Mouse (Mus musculus) liver, adult 2 months (tissue): ENCODE data around the gene Snu13. TPM values are rescaled to one million over a fixed set of nuclear protein-coding genes. Genes with fewer than 3 reads are reported as not detected.
A peak's percentile ranks its signal among the peaks of the same experiment; 100 is the strongest.

Experiments
- DNase-seq: peaks from one replicate; pipeline ENCODE4 v3.0.0-alpha.2; 2011; ENCODE audit warnings: low read depth, low spot score; ENCODE audit errors: extremely low read depth
- H3K27ac ChIP-seq: fragments of 200-500 bp; replicated peaks from 2 replicates; pipeline ENCODE4 v1.5.1; 2012; ENCODE audit warnings: low read depth, mild to moderate bottlenecking, control low read depth, inconsistent platforms, low read length; ENCODE audit not compliant: insufficient read depth
- H3K27me3 ChIP-seq: fragments of 200-500 bp; 2 replicates; pipeline ENCODE4 v1.6.1; 2012; ENCODE audit warnings: mild to moderate bottlenecking, moderate library complexity, low read length, inconsistent platforms; ENCODE audit not compliant: control insufficient read depth, insufficient read depth
- H3K36me3 ChIP-seq: fragments of 200-500 bp; 2 replicates; pipeline ENCODE4 v1.6.1; 2012; ENCODE audit warnings: low read length, inconsistent platforms; ENCODE audit not compliant: control insufficient read depth, insufficient read depth
- H3K4me1 ChIP-seq: fragments of 200-500 bp; 2 replicates; pipeline ENCODE4 v1.6.1; 2011; ENCODE audit warnings: low read length; ENCODE audit not compliant: control insufficient read depth, insufficient read depth
- H3K4me3 ChIP-seq: fragments of 200-500 bp; 2 replicates; pipeline ENCODE4 v1.5.1; 2011; ENCODE audit warnings: low read depth, mild to moderate bottlenecking, control low read depth, low read length, moderate library complexity; ENCODE audit not compliant: insufficient read depth
- H3K79me2 ChIP-seq: fragments of 200-500 bp; 2 replicates; pipeline ENCODE4 v1.6.1; 2012; ENCODE audit warnings: inconsistent platforms, mild to moderate bottlenecking, low read length, moderate library complexity; ENCODE audit not compliant: control insufficient read depth, insufficient read depth
- H3K9ac ChIP-seq: fragments of 200-500 bp; 2 replicates; pipeline ENCODE4 v1.6.1; 2012; ENCODE audit warnings: low read depth, mild to moderate bottlenecking, control low read depth, inconsistent platforms, low read length
- CTCF ChIP-seq: fragments of 200-500 bp; IDR thresholded peaks from 2 replicates; pipeline ENCODE4 v1.5.1; 2011; ENCODE audit warnings: low read depth, low read length, control low read depth
- POLR2A ChIP-seq: fragments of 200-500 bp; IDR thresholded peaks from 2 replicates; pipeline ENCODE4 v1.6.1; 2011; ENCODE audit warnings: low read length, control low read depth; ENCODE audit not compliant: insufficient read depth; ENCODE audit errors: extremely low read depth
- WGBS: fragments of 180-500 bp; shearing (Covaris S2); methylation state at CpG from one replicate; pipeline ENCODE4 v1.1.7; 2018; 5-methylcytosine and 5-hydroxymethylcytosine counted together
- polyA plus RNA-seq: library from polyadenylated mRNA; depleted of rRNA; stranded (reverse); fragments of >200 nt; gene quantifications from 2 replicates; pipeline ENCODE4 v1.2.3, GENCODE M21; 2012
- total RNA-seq: library from RNA; depleted of rRNA; stranded (reverse); fragments of >200 nt; gene quantifications from 2 replicates; pipeline ENCODE4 v1.2.3, GENCODE M21; 2014

Gene Snu13
- total and polyA plus RNA-seq, 2 experiments: 23.3 to 25.4 TPM

DNA sequence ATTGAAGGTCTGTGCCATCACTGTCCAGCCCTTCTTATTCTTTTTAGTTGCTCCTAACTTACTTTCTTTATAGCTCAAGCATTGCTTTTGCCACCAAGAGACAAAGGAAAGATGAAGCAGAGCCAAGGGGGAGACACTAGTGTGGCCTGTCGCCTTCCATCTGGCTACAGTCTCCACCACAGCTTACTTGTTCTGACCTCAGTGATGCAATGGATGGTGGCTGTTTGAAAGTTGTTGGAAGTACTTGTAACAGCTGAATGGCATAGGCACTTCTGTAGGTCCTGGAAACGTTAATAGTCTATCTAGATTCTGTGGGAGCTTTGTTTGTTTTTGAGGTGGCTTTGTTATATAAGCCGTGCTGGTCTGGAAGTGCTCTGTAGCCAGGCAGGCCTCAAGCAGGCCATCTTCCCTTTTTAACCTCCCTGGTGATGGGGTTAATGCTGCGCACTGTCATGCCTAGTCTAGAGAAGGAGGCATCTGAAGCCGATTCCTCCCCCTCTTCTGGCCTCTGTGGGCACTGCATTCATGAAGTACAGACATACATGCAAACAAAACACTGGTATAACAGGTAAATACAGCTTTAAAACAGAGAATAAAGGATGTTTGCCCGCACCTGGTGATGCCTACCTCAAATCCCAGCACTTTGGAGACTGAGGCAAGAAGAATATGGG lies 23.3 kb downstream of the Snu13 start:
- DNase-seq: no peak
- no peak overlapping the region for H3K9ac ChIP-seq
- H3K36me3 ChIP-seq: peaks cover 5% of the 10 kb centered on the region; the same call in 1 of the 2 replicates
- TF ChIP-seq POLR2A: no peak
- no peak for TF ChIP-seq CTCF
- no peaks in the 10 kb centered on the region for H3K4me1 ChIP-seq
- no peaks in the 10 kb centered on the region for H3K79me2 ChIP-seq
- 86% methylated on average over 6 of the region's 6 CpGs for WGBS
- no peak overlapping the region for H3K27ac ChIP-seq
- no peak overlapping the region for H3K4me3 ChIP-seq
- no peaks in the 10 kb centered on the region for H3K27me3 ChIP-seq

DNA sequence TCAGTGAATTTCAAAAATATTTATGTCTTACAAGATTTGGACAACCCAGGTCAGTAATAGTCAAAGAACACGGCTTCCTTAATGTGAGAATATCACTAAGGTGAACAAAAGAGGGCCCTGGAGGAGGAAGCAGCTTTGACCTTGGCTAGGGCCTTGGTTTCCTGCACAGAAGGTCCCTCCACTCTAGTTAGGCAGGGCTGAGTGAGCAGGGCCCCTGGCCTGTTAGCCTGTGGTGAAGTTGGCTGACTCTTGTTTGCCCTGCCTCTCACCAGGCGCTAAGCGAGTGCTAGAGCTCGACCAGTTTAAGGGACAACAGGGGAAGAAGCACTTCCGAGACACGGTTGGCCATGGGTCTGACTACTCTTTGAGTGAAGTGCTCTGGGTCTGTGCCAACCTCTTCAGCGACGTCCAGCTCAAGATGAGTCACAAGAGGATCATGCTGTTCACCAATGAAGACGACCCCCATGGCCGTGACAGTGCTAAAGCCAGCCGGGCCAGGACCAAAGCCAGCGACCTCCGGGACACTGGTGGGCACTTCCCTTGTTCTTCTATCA lies 24.8 kb downstream of the Snu13 start:
- no peaks in the 10 kb centered on the region for H3K4me1 ChIP-seq
- no peaks in the 10 kb centered on the region; the same call in 1 of the 2 replicates for H3K36me3 ChIP-seq
- no peak for TF ChIP-seq CTCF
- no peak for TF ChIP-seq POLR2A
- WGBS: 76% methylated on average over 13 of the region's 13 CpGs
- DNase-seq: no peak
- no peaks in the 10 kb centered on the region for H3K27me3 ChIP-seq
- H3K4me3 ChIP-seq: no peak overlapping the region
- no peak overlapping the region for H3K9ac ChIP-seq
- H3K27ac ChIP-seq: no peak overlapping the region
- H3K79me2 ChIP-seq: no peaks in the 10 kb centered on the region

DNA sequence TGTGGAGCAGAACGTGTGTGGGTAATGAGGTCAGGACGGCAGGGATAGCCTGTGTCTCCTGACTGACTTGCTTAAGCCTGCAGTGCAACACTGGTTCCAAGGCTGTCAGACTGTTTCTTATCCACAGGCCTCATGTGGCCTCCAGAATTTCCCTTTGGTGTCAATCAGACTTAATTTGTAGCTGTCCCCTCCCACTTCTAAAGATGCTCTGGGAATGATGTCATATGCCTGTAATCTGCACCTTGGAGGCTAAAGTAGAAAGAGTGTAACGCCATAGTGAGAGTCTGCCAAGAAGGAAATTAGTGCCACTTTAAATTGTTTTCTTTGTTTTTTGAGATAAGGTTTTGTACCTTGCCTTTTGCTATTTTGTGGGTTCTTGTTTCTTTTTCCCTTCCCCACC lies 28.1 kb downstream of the Snu13 start:
- Histone ChIP-seq H3K79me2 (no peaks in the 10 kb centered on the region), H3K27ac (no peak overlapping the region), H3K4me1 (peaks cover 5% of the 10 kb centered on the region; the same call in 1 of the 2 replicates), H3K36me3 (no peaks in the 10 kb centered on the region), H3K4me3 (no peak overlapping the region), H3K9ac (no peak overlapping the region), H3K27me3 (no peaks in the 10 kb centered on the region)
- 88% methylated on average over 3 of the region's 3 CpGs for WGBS
- no peak for DNase-seq
- TF ChIP-seq POLR2A: no peak
- no peak for TF ChIP-seq CTCF

DNA sequence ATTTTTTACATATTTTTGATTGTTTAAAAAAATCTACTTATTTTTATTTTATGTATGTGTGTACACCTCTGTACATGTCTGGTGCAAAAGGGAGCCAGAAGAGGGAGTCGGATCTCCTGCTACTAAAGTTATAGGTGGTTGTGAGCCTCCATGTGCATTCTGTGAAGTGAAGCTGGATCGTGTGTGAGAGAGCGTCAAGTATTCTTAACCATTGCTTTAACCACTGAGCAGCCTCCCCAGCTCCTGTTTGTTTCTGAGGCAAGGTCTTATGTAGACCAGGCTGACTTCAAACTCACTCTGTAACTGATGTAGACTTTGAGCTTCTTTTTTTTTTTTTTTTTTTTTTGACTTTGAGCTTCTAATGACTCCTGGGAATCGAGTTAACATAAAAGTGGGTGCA lies 29.9 kb downstream of the Snu13 start:
- peaks cover 11% of the 10 kb centered on the region; the same call in 1 of the 2 replicates for H3K4me1 ChIP-seq
- DNase-seq: no peak
- H3K36me3 ChIP-seq: no peaks in the 10 kb centered on the region
- 68% methylated on average over 4 of the region's 4 CpGs for WGBS
- H3K27me3 ChIP-seq: no peaks in the 10 kb centered on the region
- no peak for TF ChIP-seq CTCF
- TF ChIP-seq POLR2A: no peak
- no peak overlapping the region for H3K9ac ChIP-seq
- no peak overlapping the region for H3K27ac ChIP-seq
- H3K4me3 ChIP-seq: no peak overlapping the region
- H3K79me2 ChIP-seq: no peaks in the 10 kb centered on the region; the same call in 1 of the 2 replicates

DNA sequence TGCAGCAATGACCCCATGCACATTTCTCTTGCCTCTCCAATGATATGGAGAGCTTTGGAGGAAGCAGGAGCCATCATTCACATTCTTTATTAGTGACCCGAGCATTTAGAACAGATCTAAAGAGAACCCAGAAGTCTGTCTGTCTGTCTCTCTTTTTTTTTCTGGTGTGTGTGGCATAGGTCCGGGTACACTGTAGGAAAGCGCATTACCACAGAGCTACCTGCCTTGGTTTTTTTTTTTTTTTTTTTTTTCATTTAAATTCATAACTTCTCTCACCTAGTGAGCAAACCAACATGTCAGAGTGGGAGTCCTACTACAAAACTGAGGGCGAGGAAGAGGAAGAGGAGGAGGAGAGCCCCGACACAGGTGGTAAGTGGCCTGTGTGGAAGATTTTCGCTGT lies 30.6 kb downstream of the Snu13 start:
- Histone ChIP-seq H3K9ac (peak overlapping the region; percentile 66; the same call in 1 of the 2 replicates), H3K4me1 (peaks cover 11% of the 10 kb centered on the region; the same call in 1 of the 2 replicates), H3K36me3 (no peaks in the 10 kb centered on the region), H3K27ac (no peak overlapping the region), H3K4me3 (peak overlapping the region; percentile 63), H3K27me3 (no peaks in the 10 kb centered on the region), H3K79me2 (peaks cover 4% of the 10 kb centered on the region; the same call in 1 of the 2 replicates)
- no peak for DNase-seq
- no peak for TF ChIP-seq POLR2A
- no peak for TF ChIP-seq CTCF
- 24% methylated on average over 6 of the region's 6 CpGs for WGBS
